Mouse (Mus musculus): Measurements from ENCODE around the gene Epb42. TPM values are rescaled to one million over a fixed set of nuclear protein-coding genes. Genes with fewer than 3 reads are reported as not detected.

Epb42 gene
- 27.4 and 43.0 TPM in 2 replicates for polyA plus RNA-seq (2012; ENCODE audit: low replicate concordance)

DNA sequence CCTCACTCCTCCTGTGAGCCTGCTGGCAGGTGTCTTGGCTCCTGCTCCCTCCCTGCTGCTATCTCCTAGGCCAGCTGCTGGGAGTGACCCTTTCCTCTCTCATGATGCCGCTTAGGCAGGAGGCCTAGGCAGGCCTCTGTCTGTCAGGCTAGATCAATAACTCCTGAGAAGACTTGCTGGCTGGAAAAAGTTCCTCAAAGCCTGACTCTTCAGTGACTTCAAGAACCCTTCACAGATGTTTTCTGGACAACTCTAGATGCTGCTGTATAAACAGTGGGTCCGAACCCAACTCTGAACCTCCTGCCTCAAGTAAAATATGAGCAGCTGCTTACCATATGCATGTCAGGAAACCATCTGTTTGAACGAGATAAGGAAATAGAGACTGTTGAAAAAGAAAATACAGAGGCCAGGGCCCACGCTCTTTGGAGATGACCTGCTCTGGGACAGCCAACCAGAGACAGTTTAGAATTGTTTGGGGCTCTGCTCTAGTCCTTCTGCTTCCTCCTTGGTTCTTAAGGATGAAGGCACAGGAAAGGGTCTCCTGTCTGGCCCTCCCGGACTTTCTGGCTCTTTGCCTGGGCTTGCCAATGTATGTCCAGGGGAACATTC, at the start of gene Epb42:
TSS of gene Epb42 (minus strand) at position 340 of the 609 bp plus-strand sequence.

GRCm38 (mm10) chr2:121085480-121086185, 48.8 kb upstream of the Epb42 start, which contains the start of gene Tgm5:
Tgm5 (minus strand) TSS chr2:121085841.

GRCm38 (mm10) chr2:121007925-121008663, 28.8 kb downstream of the Epb42 start, which contains the start of gene Ccndbp1:
Ccndbp1 (plus strand) TSS chr2:121008403.

GRCm38 (mm10) chr2:120976990-120977925, 59.6 kb downstream of the Epb42 start, which contains the start of gene Tmem62:
Tmem62 (plus strand) TSS chr2:120977017.

GRCm38 (mm10) chr2:120970559-120971080, 66.3 kb downstream of the Epb42 start, which contains the start of gene Ubr1:
Ubr1 (minus strand) TSS chr2:120970715.

Other genes starting within 250 kb of the Epb42 start
- 154 and 165 TPM in 2 replicates for gene Cdan1, start 186.9 kb downstream of the Epb42 start, polyA plus RNA-seq (2012; ENCODE audit: low replicate concordance)
- 2.7 and 3.0 TPM in 2 replicates for gene Ttbk2, start 186.5 kb downstream of the Epb42 start, polyA plus RNA-seq (2012; ENCODE audit: low replicate concordance)
- 4.0 and 39.1 TPM in 2 replicates for gene Ubr1, start 66.4 kb downstream of the Epb42 start, polyA plus RNA-seq (2012; ENCODE audit: low replicate concordance)
- 3.5 and 5.2 TPM in 2 replicates for gene Tmem62, start 60.1 kb downstream of the Epb42 start, polyA plus RNA-seq (2012; ENCODE audit: low replicate concordance)
- 4.8 and 9.9 TPM in 2 replicates for gene Ccndbp1, start 28.7 kb downstream of the Epb42 start, polyA plus RNA-seq (2012; ENCODE audit: low replicate concordance)
- not detected in 2 replicates for gene Tgm5, start 48.8 kb upstream of the Epb42 start, polyA plus RNA-seq (2012; ENCODE audit: low replicate concordance)
- gene Tgm7, start 72.7 kb upstream of the Epb42 start, polyA plus RNA-seq (2012; ENCODE audit: low replicate concordance), result not detected in 2 replicates
- 2.4 and 3.2 TPM in 2 replicates for gene Adal, start 103.4 kb upstream of the Epb42 start, polyA plus RNA-seq (2012; ENCODE audit: low replicate concordance)
- 11.7 and 13.5 TPM in 2 replicates for gene Lcmt2, start 103.6 kb upstream of the Epb42 start, polyA plus RNA-seq (2012; ENCODE audit: low replicate concordance)
- 4.2 and 28.8 TPM in 2 replicates for gene Tubgcp4, start 133.6 kb upstream of the Epb42 start, polyA plus RNA-seq (2012; ENCODE audit: low replicate concordance)
- 12.7 and 13.2 TPM in 2 replicates for gene Zscan29, start 134.1 kb upstream of the Epb42 start, polyA plus RNA-seq (2012; ENCODE audit: low replicate concordance)
- 7.3 and 7.4 TPM in 2 replicates for gene Trp53bp1, start 234.3 kb upstream of the Epb42 start, polyA plus RNA-seq (2012; ENCODE audit: low replicate concordance)